Mouse (Mus musculus) intestine, embryonic 15.5 days (tissue): ENCODE measurements around the gene Sesn2. TPM values are rescaled to one million over a fixed set of nuclear protein-coding genes. Genes with fewer than 3 reads are reported as not detected.
"Not testable (repeated sequence)": the region's sequence is repeated elsewhere in the genome, so short reads cannot be mapped to it uniquely, and the experiment has no call there.

ENCODE experiments used
- ATAC-seq: fragments of 200-750 bp; cut with Nextera tagmentation; 2 replicates; pipeline ENCODE4 v1.8.0; 2017; ENCODE audit warnings: moderate TSS enrichment, moderate library complexity
- H3K27ac ChIP-seq: fragments of 300-500 bp; sonication (generic); 2 replicates; pipeline ENCODE4 v1.5.1; 2015; ENCODE audit warnings: mild to moderate bottlenecking, inconsistent platforms
- H3K27me3 ChIP-seq: fragments of 300-500 bp; sonication (generic); replicated peaks from 2 replicates; pipeline ENCODE4 v1.6.1; 2015; ENCODE audit warnings: inconsistent platforms
- H3K36me3 ChIP-seq: fragments of 300-500 bp; sonication (generic); 2 replicates; pipeline ENCODE4 v1.6.1; 2015; ENCODE audit warnings: inconsistent platforms
- H3K4me1 ChIP-seq: fragments of 300-500 bp; sonication (generic); replicated peaks from 2 replicates; pipeline ENCODE4 v1.6.1; 2015; ENCODE audit warnings: inconsistent platforms
- H3K4me2 ChIP-seq: fragments of 300-500 bp; sonication (generic); replicated peaks from 2 replicates; pipeline ENCODE4 v1.6.1; 2015; ENCODE audit warnings: mild to moderate bottlenecking, inconsistent platforms
- H3K4me3 ChIP-seq: fragments of 300-500 bp; sonication (generic); replicated peaks from 2 replicates; pipeline ENCODE4 v1.5.1; 2015; ENCODE audit warnings: inconsistent platforms
- H3K9ac ChIP-seq: fragments of 300-500 bp; sonication (generic); 2 replicates; pipeline ENCODE4 v1.6.1; 2015; ENCODE audit warnings: inconsistent platforms
- H3K9me3 ChIP-seq: fragments of 300-500 bp; sonication (generic); 2 replicates; pipeline ENCODE4 v1.6.1; 2016; ENCODE audit warnings: inconsistent platforms
- WGBS: fragments of 180-500 bp; shearing (Covaris S2); methylation state at CpG from one replicate; pipeline ENCODE4 v1.1.7; 2015; 5-methylcytosine and 5-hydroxymethylcytosine counted together
- polyA plus RNA-seq: library from polyadenylated mRNA; unstranded; fragments of >200 nt; fragmentation: Nextera tagmentation; extraction: Ambion mirVana; gene quantifications from 2 replicates; pipeline ENCODE4 v1.2.1, GENCODE M21; 2015

Sesn2 gene
- polyA plus RNA-seq, 1 experiment from 2014 or later = 10.8 TPM

GRCm38 (mm10) chr4:132490273-132491010 lies 19.9 kb downstream of the Sesn2 start:
- no peak for ATAC-seq
- 91% methylated on average over 15 of the region's 15 CpGs for WGBS
- no peak overlapping the region for H3K27ac ChIP-seq
- H3K4me2 ChIP-seq = no peak overlapping the region
- no peaks in the 10 kb centered on the region for H3K27me3 ChIP-seq
- no peaks in the 10 kb centered on the region for H3K9me3 ChIP-seq
- H3K9ac ChIP-seq = no peak overlapping the region
- no peaks in the 10 kb centered on the region for H3K4me1 ChIP-seq
- H3K4me3 ChIP-seq = no peak overlapping the region
- peaks cover 3% of the 10 kb centered on the region; the same call in 1 of the 2 replicates for H3K36me3 ChIP-seq

DNA sequence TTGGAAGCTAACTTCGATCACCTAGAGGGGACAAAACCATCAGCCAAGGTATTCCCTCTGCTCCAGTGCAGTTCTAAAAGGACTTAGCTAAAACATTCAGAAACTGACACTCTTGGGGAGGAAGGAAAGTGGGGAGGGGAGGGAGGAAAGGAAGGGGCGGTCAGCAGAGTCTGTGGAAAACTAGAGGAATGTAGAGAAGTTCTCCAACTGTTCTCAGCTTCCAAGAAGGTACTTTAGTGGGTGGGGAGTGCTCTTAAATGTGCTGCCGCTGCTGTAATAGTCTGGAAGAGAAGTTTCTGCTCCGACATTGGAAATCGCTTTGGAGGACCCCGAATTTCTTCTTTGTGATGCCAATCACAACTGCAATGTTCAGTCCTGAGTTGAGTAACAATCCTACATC lies 21.3 kb downstream of the Sesn2 start:
- WGBS = 69% methylated on average over 6 of the region's 6 CpGs
- Histone ChIP-seq H3K9me3 (no peaks in the 10 kb centered on the region), H3K9ac (no peak overlapping the region), H3K4me1 (no peaks in the 10 kb centered on the region), H3K4me3 (no peak overlapping the region), H3K4me2 (no peak overlapping the region), H3K36me3 (no peaks in the 10 kb centered on the region; the same call in 1 of the 2 replicates), H3K27ac (no peak overlapping the region), H3K27me3 (no peaks in the 10 kb centered on the region)
- no peak for ATAC-seq

- no peaks in the 10 kb centered on the region; the same call in 1 of the 2 replicates for H3K36me3 ChIP-seq
- no peak overlapping the region for H3K9ac ChIP-seq
- H3K4me3 ChIP-seq = no peak overlapping the region
- H3K27ac ChIP-seq = no peak overlapping the region
- H3K9me3 ChIP-seq = no peaks in the 10 kb centered on the region
- 74% methylated on average over 3 of the region's 3 CpGs for WGBS
- no peak overlapping the region for H3K4me2 ChIP-seq
- no peaks in the 10 kb centered on the region for H3K27me3 ChIP-seq
- ATAC-seq = no peak
- H3K4me1 ChIP-seq = no peaks in the 10 kb centered on the region
Measured at GRCm38 (mm10) chr4:132488521-132488920, 21.8 kb downstream of the Sesn2 start.

- peak; percentile 70 for ATAC-seq
Measured at GRCm38 (mm10) chr4:132484820-132485219, 25.5 kb downstream of the Sesn2 start.

DNA sequence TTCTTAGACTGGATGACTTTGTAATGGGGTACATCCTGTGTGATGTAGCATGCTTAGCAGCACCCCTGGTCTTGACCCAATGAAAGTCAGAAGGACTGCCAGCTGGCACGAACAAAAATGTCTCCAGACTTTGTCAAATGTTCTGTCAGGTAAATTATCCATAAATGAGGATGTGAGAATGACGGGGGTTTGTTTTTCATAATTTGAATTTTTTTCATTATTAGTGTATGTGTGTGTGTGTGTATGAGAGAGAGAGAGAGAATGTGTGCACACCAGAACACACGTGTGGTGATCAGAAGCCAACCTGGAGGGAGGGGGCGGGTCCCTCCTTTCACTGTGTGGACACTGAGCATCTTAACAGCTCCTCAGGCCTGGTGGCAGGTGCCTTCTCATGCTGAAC lies 26.1 kb downstream of the Sesn2 start:
- Histone ChIP-seq H3K4me1 (peaks cover 3% of the 10 kb centered on the region; the same call in 1 of the 2 replicates), H3K4me2 (no peak overlapping the region), H3K27ac (no peak overlapping the region), H3K4me3 (no peak overlapping the region), H3K9me3 (no peaks in the 10 kb centered on the region), H3K36me3 (no peaks in the 10 kb centered on the region), H3K9ac (no peak overlapping the region), H3K27me3 (no peaks in the 10 kb centered on the region)
- WGBS = 83% methylated on average over 4 of the region's 4 CpGs
- peak; percentile 35; the same call in 1 of the 2 replicates for ATAC-seq

More at GRCm38 (mm10) chr4:132484820-132485219, 25.5 kb downstream of the Sesn2 start:
- no peaks in the 10 kb centered on the region for H3K27me3 ChIP-seq
- H3K9me3 ChIP-seq = no peaks in the 10 kb centered on the region
- H3K27ac ChIP-seq = no peak overlapping the region
- peaks cover 3% of the 10 kb centered on the region; the same call in 1 of the 2 replicates for H3K4me1 ChIP-seq
- H3K9ac ChIP-seq = no peak overlapping the region
- no peaks in the 10 kb centered on the region for H3K36me3 ChIP-seq
- no peak overlapping the region for H3K4me3 ChIP-seq
- 44% methylated on average over 5 of the region's 5 CpGs for WGBS
- H3K4me2 ChIP-seq = no peak overlapping the region

DNA sequence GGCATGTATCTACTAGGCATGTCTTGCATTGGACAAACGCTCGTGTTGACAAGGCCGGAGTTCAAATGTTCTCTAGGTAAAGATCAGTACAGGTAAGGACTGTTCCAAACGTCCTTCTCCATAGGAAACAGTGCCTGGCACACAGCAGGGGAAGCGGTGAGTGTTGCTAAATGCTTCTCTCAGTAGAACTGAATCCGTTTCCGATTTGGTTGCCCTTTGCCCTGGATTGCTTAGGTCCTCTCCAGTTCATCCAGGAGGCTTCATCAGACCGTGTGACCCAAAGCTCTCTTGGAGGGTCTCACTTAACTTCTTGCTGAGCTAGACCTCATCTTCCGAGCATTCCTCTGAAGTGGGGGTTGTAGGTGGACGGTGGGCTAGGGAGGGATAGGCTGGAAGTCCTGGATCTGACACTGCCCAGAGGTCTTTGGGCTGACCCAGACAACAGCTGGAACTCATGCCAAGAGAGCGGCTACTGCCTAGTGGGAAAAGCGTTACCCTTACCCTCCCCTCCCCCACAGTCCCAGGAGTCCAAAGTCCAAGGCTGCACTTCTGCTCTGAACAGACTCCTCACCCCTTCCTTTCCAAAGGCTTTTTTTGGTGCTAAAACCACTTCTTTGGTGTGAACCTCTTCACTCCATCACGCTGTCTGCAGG lies 27.2 kb downstream of the Sesn2 start:
- H3K27ac ChIP-seq = no peak overlapping the region
- no peak overlapping the region for H3K4me3 ChIP-seq
- H3K4me1 ChIP-seq = peaks cover 3% of the 10 kb centered on the region; the same call in 1 of the 2 replicates
- H3K4me2 ChIP-seq = no peak overlapping the region
- H3K36me3 ChIP-seq = no peaks in the 10 kb centered on the region
- 63% methylated on average over 13 of the region's 13 CpGs for WGBS
- H3K9me3 ChIP-seq = no peaks in the 10 kb centered on the region
- ATAC-seq = peak; percentile 61; the same call in 1 of the 2 replicates
- H3K9ac ChIP-seq = no peak overlapping the region
- H3K27me3 ChIP-seq = no peaks in the 10 kb centered on the region

DNA sequence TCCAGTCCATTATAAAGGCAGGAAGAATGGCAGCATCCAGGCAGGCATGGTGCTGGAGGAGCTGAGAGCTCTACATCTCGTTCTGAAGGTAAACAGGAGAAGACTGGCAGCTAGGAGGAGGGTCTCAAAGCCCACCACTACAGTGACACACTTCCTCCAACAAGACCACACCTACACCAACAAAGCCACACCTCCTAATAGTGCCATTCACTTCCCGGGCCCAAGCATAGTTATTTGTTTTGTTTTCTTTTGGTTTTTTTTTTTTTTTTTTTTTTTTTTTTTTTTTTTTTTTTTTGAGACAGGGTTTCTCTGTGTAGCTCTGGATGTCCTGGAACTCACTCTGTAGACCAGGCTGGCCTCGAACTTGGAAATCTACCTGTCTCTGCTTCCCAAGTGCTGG lies 28.2 kb downstream of the Sesn2 start:
- H3K4me1 ChIP-seq, H3K27me3 ChIP-seq, ATAC-seq, H3K9me3 ChIP-seq, H3K36me3 ChIP-seq, H3K27ac ChIP-seq, H3K4me2 ChIP-seq, H3K9ac ChIP-seq, H3K4me3 ChIP-seq: not testable (repeated sequence)
- WGBS = 54% methylated on average over 3 of the region's 3 CpGs

GRCm38 (mm10) chr4:132477833-132478232 lies 32.5 kb downstream of the Sesn2 start:
- H3K4me3 ChIP-seq = no peak overlapping the region
- no peaks in the 10 kb centered on the region for H3K9me3 ChIP-seq
- H3K36me3 ChIP-seq = no peaks in the 10 kb centered on the region
- H3K4me1 ChIP-seq = 0 out of 2 replicates have a peak, but pooled peaks cover 4% of the 10 kb centered on the region
- no peak overlapping the region for H3K4me2 ChIP-seq
- 88% methylated on average over 8 of the region's 8 CpGs for WGBS
- ATAC-seq = no peak
- no peak overlapping the region for H3K27ac ChIP-seq
- H3K27me3 ChIP-seq = no peaks in the 10 kb centered on the region
- no peak overlapping the region for H3K9ac ChIP-seq

GRCm38 (mm10) chr4:132475895-132476878 lies 34.1 kb downstream of the Sesn2 start:
- Histone ChIP-seq H3K4me2 (no peak overlapping the region), H3K9me3 (no peaks in the 10 kb centered on the region), H3K36me3 (no peaks in the 10 kb centered on the region), H3K27ac (peak overlapping the region; percentile 54; the same call in 1 of the 2 replicates), H3K9ac (no peak overlapping the region), H3K27me3 (no peaks in the 10 kb centered on the region), H3K4me3 (no peak overlapping the region), H3K4me1 (0 out of 2 replicates have a peak, but pooled peaks cover 4% of the 10 kb centered on the region)
- peak; percentile 79 for ATAC-seq
- WGBS = 59% methylated on average over 13 of the region's 13 CpGs

- no peak for ATAC-seq
- H3K27ac ChIP-seq = peak overlapping the region; percentile 7; the same call in 1 of the 2 replicates
- no peak overlapping the region for H3K9ac ChIP-seq
Measured at GRCm38 (mm10) chr4:132474631-132475030, 35.7 kb downstream of the Sesn2 start.

DNA sequence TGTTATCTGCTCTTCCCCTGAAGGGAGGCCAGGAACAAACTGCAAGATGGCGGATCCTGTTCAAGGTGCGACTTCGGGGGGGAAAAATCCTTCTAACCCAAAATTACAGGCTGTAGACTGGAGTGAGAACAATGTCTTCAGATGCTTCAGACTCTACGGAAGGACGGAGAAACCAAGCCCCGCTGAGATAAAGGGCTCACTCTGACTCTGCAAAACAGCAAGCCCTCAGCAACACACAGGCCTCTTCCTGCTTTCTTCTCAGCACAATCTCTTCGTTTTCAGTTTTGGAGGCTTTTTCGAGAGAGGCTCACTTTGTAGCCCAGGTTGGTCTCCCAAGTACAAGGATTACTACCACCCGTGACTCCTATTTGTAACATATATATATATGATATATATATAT lies 36.9 kb downstream of the Sesn2 start:
- no peak overlapping the region for H3K4me2 ChIP-seq
- H3K9ac ChIP-seq = no peak overlapping the region
- no peak overlapping the region for H3K4me3 ChIP-seq
- 89% methylated on average over 9 of the region's 9 CpGs for WGBS
- ATAC-seq = no peak
- H3K4me1 ChIP-seq = peaks cover 4% of the 10 kb centered on the region; the same call in 1 of the 2 replicates
- no peak overlapping the region for H3K27ac ChIP-seq
- no peaks in the 10 kb centered on the region for H3K9me3 ChIP-seq
- H3K27me3 ChIP-seq = no peaks in the 10 kb centered on the region
- no peaks in the 10 kb centered on the region for H3K36me3 ChIP-seq

More at GRCm38 (mm10) chr4:132474631-132475030, 35.7 kb downstream of the Sesn2 start:
- Histone ChIP-seq H3K4me1 (peaks cover 4% of the 10 kb centered on the region; the same call in 1 of the 2 replicates), H3K4me2 (no peak overlapping the region), H3K9me3 (no peaks in the 10 kb centered on the region), H3K4me3 (no peak overlapping the region), H3K36me3 (no peaks in the 10 kb centered on the region), H3K27me3 (no peaks in the 10 kb centered on the region)
- WGBS = 66% methylated on average over 4 of the region's 4 CpGs
